26 mouse cellular contexts compared by ENCODE assay signal in the genomic region with DNA sequence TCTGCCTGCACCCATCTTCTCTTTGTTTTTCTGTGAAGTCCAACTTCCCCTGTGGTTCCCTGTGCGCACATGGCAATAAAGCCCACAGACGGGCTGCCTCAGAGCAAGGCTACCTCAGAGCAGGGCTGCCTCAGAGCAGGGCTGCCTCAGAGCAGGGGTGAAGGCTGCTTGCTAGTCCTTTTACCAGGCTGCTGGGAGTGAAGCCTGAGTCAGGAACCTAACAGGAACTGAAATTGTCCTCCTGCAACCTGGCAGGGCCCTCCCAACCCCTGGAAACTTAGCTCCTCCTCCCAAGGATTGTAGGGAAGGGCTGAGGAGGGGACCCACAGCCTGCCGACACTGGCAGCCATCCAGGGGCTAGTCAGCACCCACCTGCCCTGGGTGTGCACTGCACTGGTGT.
DNase-seq lines count a peak whose midpoint lies in the region; ATAC-seq and TF ChIP-seq lines count a peak whose summit lies in the region.
"Had no signal": no experiment of that assay in that cellular context is flagged by ENCODE, and none has a peak within 500 bp of the region (broad histone marks: within the 10 kb centered on the region; RNA-seq: fewer than 3 reads in every experiment).

No protein-coding gene starts in this region.

- DNase-seq in gastrocnemius, adult 2 months: no peak
- DNase-seq in gastrocnemius, adult 18-20 months (ENCODE audit: low spot score): no peak
- DNase-seq in lung, embryonic 14.5 days: peak; percentile 39
- DNase-seq in lung, postnatal 0 days (ENCODE audit: low spot score): no peak
- no peak for DNase-seq in layer of hippocampus, adult 9-10 months (ENCODE audit: low spot score)
- DNase-seq in heart, adult 8-10 months (ENCODE audit: low spot score): no peak
- DNase-seq: adrenal gland, adult 2 months; cerebellum, adult 11 months; cerebellum, adult 9-11 months; forebrain, postnatal 0 days; gastrocnemius, postnatal 36 days; heart, postnatal 4 days; kidney, adult 18-20 months; liver; lung, postnatal 36 days; retina, postnatal 1 day; thymus, postnatal 25 days had no signal

- no peak overlapping the region for H3K4me2 ChIP-seq in lung, embryonic 14.5 days
- no peak overlapping the region for H3K4me2 ChIP-seq in lung, postnatal 0 days (replicated peaks; ENCODE audit: low read depth, low read length)
- H3K4me2 ChIP-seq in intestine, postnatal 0 days (replicated peaks; ENCODE audit: low read depth): no peak overlapping the region
- H3K4me2 ChIP-seq in stomach, embryonic 16.5 days (ENCODE audit: low read depth, low read length): no peak overlapping the region
- H3K4me2 ChIP-seq: liver, embryonic 15.5 days; midbrain, embryonic 15.5 days; neural tube, embryonic 12.5 days had no signal

- no peaks in the 10 kb centered on the region for H3K27me3 ChIP-seq in lung, embryonic 14.5 days (ENCODE audit: insufficient read depth, low read length)
- H3K27me3 ChIP-seq in lung, postnatal 0 days (replicated peaks; ENCODE audit: insufficient read depth, low read length): no peaks in the 10 kb centered on the region
- H3K27me3 ChIP-seq in intestine, postnatal 0 days (replicated peaks; ENCODE audit: control insufficient read depth, insufficient read depth, low read length): no peaks in the 10 kb centered on the region
- no peaks in the 10 kb centered on the region for H3K27me3 ChIP-seq in stomach, embryonic 16.5 days (ENCODE audit: control insufficient read depth, insufficient read depth, low read length)
- H3K27me3 ChIP-seq: midbrain, embryonic 15.5 days; neural tube, embryonic 12.5 days had no signal

- WGBS in lung, embryonic 14.5 days: 45% methylated on average over 3 of the region's 3 CpGs
- 54% methylated on average over 3 of the region's 3 CpGs for WGBS in lung, postnatal 0 days
- WGBS in intestine, postnatal 0 days: 50% methylated on average over 3 of the region's 3 CpGs
- 44% methylated on average over 3 of the region's 3 CpGs for WGBS in stomach, embryonic 16.5 days

- TF ChIP-seq EP300 in lung, postnatal 0 days (IDR thresholded peaks at IDR 0.05): no peak

- no peaks in the 10 kb centered on the region for H3K36me3 ChIP-seq in lung, embryonic 14.5 days (ENCODE audit: insufficient read depth)
- H3K36me3 ChIP-seq in lung, postnatal 0 days (ENCODE audit: insufficient read depth, low read length): no peaks in the 10 kb centered on the region
- no peaks in the 10 kb centered on the region for H3K36me3 ChIP-seq in intestine, postnatal 0 days (ENCODE audit: control insufficient read depth, insufficient read depth)
- no peaks in the 10 kb centered on the region for H3K36me3 ChIP-seq in stomach, embryonic 16.5 days (ENCODE audit: control insufficient read depth, insufficient read depth, low read length)
- H3K36me3 ChIP-seq: heart, embryonic 10.5 days; limb, embryonic 10.5 days; liver, embryonic 15.5 days; midbrain, embryonic 15.5 days had no signal

- no peak overlapping the region for H3K27ac ChIP-seq in gastrocnemius, adult 2 months
- peak overlapping the region; percentile 24; the same call in 1 of the 2 replicates for H3K27ac ChIP-seq in lung, embryonic 14.5 days (ENCODE audit: low read depth)
- H3K27ac ChIP-seq in lung, postnatal 0 days (ENCODE audit: low read length): no peak overlapping the region
- H3K27ac ChIP-seq in intestine, postnatal 0 days (ENCODE audit: low read depth, low read length): no peak overlapping the region
- H3K27ac ChIP-seq in stomach, embryonic 16.5 days (ENCODE audit: low read length): peak overlapping the region; percentile 84
- H3K27ac ChIP-seq: embryonic facial prominence, embryonic 10.5 days; heart, embryonic 10.5 days; limb, embryonic 10.5 days; liver, embryonic 15.5 days; midbrain, embryonic 15.5 days; neural tube, embryonic 12.5 days had no signal

- intact Hi-C loops in gastrocnemius, adult 2 months (cut with DNase I): no loop called here

- H3K4me1 ChIP-seq in lung, embryonic 14.5 days (ENCODE audit: insufficient read depth): peaks cover 2% of the 10 kb centered on the region; the same call in 1 of the 2 replicates
- H3K4me1 ChIP-seq in lung, postnatal 0 days (ENCODE audit: insufficient read depth, low read depth, low read length): peaks cover 5% of the 10 kb centered on the region; the same call in 1 of the 2 replicates
- H3K4me1 ChIP-seq in intestine, postnatal 0 days (replicated peaks; ENCODE audit: control insufficient read depth, insufficient read depth, low read length): 0 out of 2 replicates have a peak, but pooled peaks cover 2% of the 10 kb centered on the region
- peaks cover 8% of the 10 kb centered on the region for H3K4me1 ChIP-seq in stomach, embryonic 16.5 days (ENCODE audit: control insufficient read depth, insufficient read depth, low read length)
- H3K4me1 ChIP-seq: liver, embryonic 15.5 days had no signal

- no peak for ATAC-seq in lung, embryonic 14.5 days (ENCODE audit: insufficient read depth)
- ATAC-seq in lung, postnatal 0 days: no peak
- peak; percentile 11; the same call in 1 of the 2 replicates for ATAC-seq in intestine, postnatal 0 days
- ATAC-seq in stomach, embryonic 16.5 days (ENCODE audit: insufficient read depth, low FRiP score): peak; percentile 20; the same call in 1 of the 2 replicates
- ATAC-seq: forebrain, postnatal 0 days; hindbrain, embryonic 16.5 days; midbrain, embryonic 15.5 days had no signal

- no peak for TF ChIP-seq CTCF in gastrocnemius, adult 2 months (IDR thresholded peaks at IDR 0.05)
- no peak for TF ChIP-seq CTCF in lung, embryonic 14.5 days (IDR thresholded peaks at IDR 0.05; ENCODE audit: low read depth)
- TF ChIP-seq CTCF in lung, postnatal 0 days (IDR thresholded peaks at IDR 0.05): no peak
- no peak for TF ChIP-seq CTCF in intestine, postnatal 0 days (IDR thresholded peaks at IDR 0.05; ENCODE audit: low read depth)

- H3K9ac ChIP-seq in lung, embryonic 14.5 days: no peak overlapping the region
- no peak overlapping the region for H3K9ac ChIP-seq in lung, postnatal 0 days (replicated peaks; ENCODE audit: low read depth)
- H3K9ac ChIP-seq in intestine, postnatal 0 days (ENCODE audit: low read depth, low read length): no peak overlapping the region
- H3K9ac ChIP-seq in stomach, embryonic 16.5 days (ENCODE audit: low read length): no peak overlapping the region
- H3K9ac ChIP-seq: forebrain, postnatal 0 days; liver, embryonic 15.5 days; midbrain, embryonic 15.5 days; neural tube, embryonic 12.5 days had no signal

- no peaks in the 10 kb centered on the region for H3K9me3 ChIP-seq in lung, embryonic 14.5 days (ENCODE audit: low read depth, low read length)
- H3K9me3 ChIP-seq in lung, postnatal 0 days (ENCODE audit: low read length): no peaks in the 10 kb centered on the region
- no peaks in the 10 kb centered on the region for H3K9me3 ChIP-seq in intestine, postnatal 0 days (ENCODE audit: control insufficient read depth)
- no peaks in the 10 kb centered on the region for H3K9me3 ChIP-seq in stomach, embryonic 16.5 days (replicated peaks; ENCODE audit: control insufficient read depth, low read length)
- H3K9me3 ChIP-seq: embryonic facial prominence, embryonic 10.5 days; heart, embryonic 10.5 days; limb, embryonic 10.5 days; liver, embryonic 15.5 days; midbrain, embryonic 15.5 days; neural tube, embryonic 12.5 days had no signal

- H3K4me3 ChIP-seq in gastrocnemius, adult 2 months: peak overlapping the region; percentile 58
- H3K4me3 ChIP-seq in lung, embryonic 14.5 days (ENCODE audit: low read depth, low read length): no peak overlapping the region
- H3K4me3 ChIP-seq in lung, postnatal 0 days (ENCODE audit: low read depth, low read length): no peak overlapping the region
- no peak overlapping the region for H3K4me3 ChIP-seq in intestine, postnatal 0 days (ENCODE audit: low read depth, low read length)
- H3K4me3 ChIP-seq in stomach, embryonic 16.5 days (replicated peaks; ENCODE audit: low read length): no peak overlapping the region
- H3K4me3 ChIP-seq: embryonic facial prominence, embryonic 10.5 days; heart, embryonic 10.5 days; limb, embryonic 10.5 days; liver, embryonic 15.5 days; midbrain, embryonic 15.5 days; neural tube, embryonic 12.5 days had no signal

Comparison
In these comparisons a context has a peak if more than half of its experiments do, and no peak if none do; other contexts are left out.
1. H3K27ac ChIP-seq: peak in lung, embryonic 14.5 days (single experiment) and stomach, embryonic 16.5 days (single experiment); none in gastrocnemius, adult 2 months (single experiment), lung, postnatal 0 days (single experiment) and intestine, postnatal 0 days (single experiment).
2. ATAC-seq: peak in intestine, postnatal 0 days (single experiment) and stomach, embryonic 16.5 days (single experiment); none in lung, embryonic 14.5 days (single experiment) and lung, postnatal 0 days (single experiment).